Mouse (Mus musculus) cerebellum, adult 2 months (tissue): Measurements from ENCODE around the gene Frmpd3.

Source experiments
- CTCF ChIP-seq: fragments of 200-500 bp; IDR thresholded peaks from 2 replicates; pipeline ENCODE4 v1.5.1; 2011; ENCODE audit warnings: low read depth, mild to moderate bottlenecking, control low read depth, low read length, moderate library complexity, borderline replicate concordance; ENCODE audit not compliant: insufficient read depth
- POLR2A ChIP-seq: fragments of 200-500 bp; IDR thresholded peaks from 2 replicates; pipeline ENCODE4 v1.6.1; 2011; ENCODE audit warnings: low read length, control low read depth, borderline replicate concordance; ENCODE audit not compliant: insufficient read depth

DNA sequence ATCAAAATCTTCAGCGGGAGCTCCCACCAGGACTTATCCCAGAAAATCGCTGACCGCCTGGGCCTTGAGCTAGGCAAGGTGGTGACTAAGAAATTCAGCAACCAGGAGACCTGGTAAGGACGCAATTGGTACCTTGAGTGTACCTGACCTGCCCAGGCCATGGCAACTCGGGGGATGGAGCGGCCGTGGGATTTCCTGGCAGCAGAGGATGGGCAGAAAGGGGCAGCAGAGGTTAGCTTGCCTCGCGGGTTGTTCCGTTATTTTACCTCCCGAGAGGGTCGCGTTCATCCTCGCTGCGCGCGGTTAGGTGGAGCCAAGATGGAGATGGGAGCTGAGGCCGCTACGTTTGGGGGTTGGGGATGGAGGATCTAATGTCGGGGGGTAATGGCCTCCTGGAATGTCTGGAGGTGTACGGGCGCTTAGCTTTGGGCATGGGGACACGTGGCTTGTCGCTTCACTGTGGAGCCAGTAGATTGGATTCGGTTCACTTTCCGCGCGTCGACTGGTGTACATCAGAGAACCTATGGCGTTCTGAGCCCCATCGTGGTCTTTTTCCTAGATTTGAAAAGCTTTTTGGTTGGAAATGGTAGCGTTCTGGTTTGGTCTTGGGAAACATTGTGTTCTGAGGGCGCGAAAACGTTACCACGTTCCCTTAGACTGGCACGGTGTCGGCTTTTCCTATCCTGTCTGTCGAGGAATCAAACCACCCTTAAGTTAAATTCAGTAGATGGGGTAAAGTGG is 114.9 kb downstream of the Frmpd3 start:
- TF ChIP-seq POLR2A, result no peak
- TF ChIP-seq CTCF, result no peak
